ENCODE assay signal across 8 mouse cellular contexts in the genomic region with DNA sequence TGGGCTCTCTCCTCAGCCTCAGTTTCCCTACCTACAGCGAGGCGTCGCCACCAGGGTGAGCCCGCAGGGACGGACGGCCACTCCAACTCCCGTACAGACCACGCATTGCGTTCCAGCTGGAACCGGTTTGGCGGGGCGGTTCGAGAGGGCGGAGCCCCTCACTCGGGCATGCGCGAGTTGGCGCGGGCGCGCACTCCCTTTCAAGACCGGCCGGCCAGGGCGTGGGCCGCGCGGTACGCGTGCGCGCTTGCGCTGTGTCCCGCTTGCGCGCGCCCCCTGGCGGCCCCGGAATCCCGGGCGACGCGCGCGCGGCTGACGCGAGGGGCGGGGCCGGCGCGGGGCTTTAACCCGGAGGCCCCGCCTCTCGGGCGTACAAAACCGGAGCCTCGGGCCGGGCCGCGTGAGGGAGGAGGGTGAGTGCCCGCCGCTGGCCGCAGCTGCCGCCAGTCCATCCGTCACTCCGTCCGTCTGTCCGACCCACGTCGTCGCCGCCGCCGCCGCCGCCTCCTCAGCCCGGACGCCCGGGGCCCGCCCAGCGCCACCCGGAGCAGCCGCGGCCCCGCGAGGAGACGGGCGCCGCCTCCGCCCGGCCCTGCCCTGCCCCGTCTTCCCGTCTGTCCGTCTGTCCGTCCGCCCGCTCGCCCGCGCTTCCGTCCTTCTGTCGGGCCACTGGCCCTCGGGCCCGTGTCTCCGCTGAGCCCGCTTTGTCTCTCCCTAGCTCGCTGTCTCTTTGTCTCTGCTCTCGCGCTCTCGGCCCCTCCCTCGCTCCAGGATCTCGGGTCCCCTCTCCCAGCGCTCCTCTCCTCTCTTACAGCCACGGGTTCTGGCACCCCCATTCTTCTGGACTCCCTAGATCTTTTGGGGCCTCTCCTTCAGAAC. TPM values are rescaled to one million over a fixed set of nuclear protein-coding genes. Genes with fewer than 3 reads are reported as not detected.
DNase-seq lines count a peak whose midpoint lies in the region; ATAC-seq lines count a peak whose summit lies in the region.

No protein-coding gene starts in this region.

- H3K9ac ChIP-seq in intestine, embryonic 15.5 days: peak overlapping the region; percentile 95

- H3K36me3 ChIP-seq in intestine, embryonic 15.5 days: no peaks in the 10 kb centered on the region

- peak overlapping the region; percentile 94 for H3K4me3 ChIP-seq in intestine, embryonic 15.5 days (replicated peaks)

- H3K27me3 ChIP-seq in intestine, embryonic 15.5 days (replicated peaks): no peaks in the 10 kb centered on the region

- peak; percentile 95 for ATAC-seq in intestine, embryonic 15.5 days

- H3K27ac ChIP-seq in intestine, embryonic 15.5 days: peak overlapping the region; percentile 87

- under 1% methylated on average over 108 of the region's 114 CpGs for WGBS in intestine, embryonic 15.5 days

- peak overlapping the region; percentile 82 for H3K4me2 ChIP-seq in intestine, embryonic 15.5 days (replicated peaks)

- H3K9me3 ChIP-seq in intestine, embryonic 15.5 days: no peaks in the 10 kb centered on the region

- intact Hi-C loops in gastrocnemius, postnatal 36 days (cut with DNase I): loop anchor here (5.0 to 10.0 kb wide), 2 partner anchors 41 to 144 kb away; partner anchors contain the start of gene Rab5if
- intact Hi-C loops in left cerebral cortex, postnatal 25 days (cut with DNase I): no loop called here

- DNase-seq in adrenal gland, adult 8-10 months: peak; percentile 94
- peak; percentile 93 for DNase-seq in embryo, embryonic 11.5 days (ENCODE audit: low read depth, low spot score)
- DNase-seq in gastrocnemius, postnatal 36 days: peak; percentile 91
- peak; percentile 96 for DNase-seq in left cerebral cortex, postnatal 25 days (ENCODE audit: low spot score in 2 of 2)
- DNase-seq in mesoderm, embryonic 11.5 days (ENCODE audit: low read depth, low spot score): peak; percentile 97
- peak; percentile 95 for DNase-seq in right cerebral cortex, postnatal 25 days
- peak; percentile 95 to 96 for DNase-seq in urinary bladder, postnatal 36 days (ENCODE audit: low spot score in 2 of 2)

- H3K4me1 ChIP-seq in intestine, embryonic 15.5 days (replicated peaks): peaks cover 54% of the 10 kb centered on the region

RNA-seq across cellular contexts. Expression of gene Myl9, which starts 54.3 kb away (rescaled TPM):
- 10 to 100 TPM; 37.2 to 58.6 (median 47.9) TPM for total RNA-seq in adrenal gland, adult 8-10 months (2022)
- total RNA-seq in gastrocnemius, postnatal 36 days (2021): 10 to 100 TPM; 44.2 to 82.8 TPM
- polyA plus RNA-seq in intestine, embryonic 15.5 days (2015; fragmentation: Nextera tagmentation; extraction: Ambion mirVana): 1,100 and 1,103 TPM in 2 replicates
- 10 to 100 TPM; 14.7 to 16.1 TPM for total RNA-seq in left cerebral cortex, postnatal 25 days (2021)

Comparison
In these comparisons a context has a peak if more than half of its experiments do, and no peak if none do; other contexts are left out.
1. Peak in every context shown above with its lines: DNase-seq, ATAC-seq, H3K4me3 ChIP-seq and H3K27ac ChIP-seq.